Mouse (Mus musculus) CD4-positive, CD25-positive, alpha-beta regulatory T cell, adult 4 months (primary cell): ENCODE measurements around the gene Mecom. TPM values are rescaled to one million over a fixed set of nuclear protein-coding genes. Genes with fewer than 3 reads are reported as not detected.

Experiments
- polyA plus RNA-seq, 2 experiments: library from polyadenylated mRNA; unstranded; fragments of 100-300 nt; shearing (Covaris generic); gene quantifications; one replicate each; pipeline ENCODE4 v1.2.1; 2017

Gene Mecom
- polyA plus RNA-seq, 2 experiments from 2014 or later, result 0.39 TPM; not detected in 1

Other genes with a start within 250 kb of the Mecom start
- gene Actrt3, start 51.9 kb upstream of the Mecom start, polyA plus RNA-seq, result under 1 TPM; 0.22 to 0.42 TPM
- 10 to 100 TPM; 38.6 to 40.9 TPM for gene Mynn, start 54.1 kb upstream of the Mecom start, polyA plus RNA-seq
- not detected for gene Lrriq4, start 96.5 kb upstream of the Mecom start, polyA plus RNA-seq
- gene Lrrc34, start 99.9 kb upstream of the Mecom start, polyA plus RNA-seq, result under 1 TPM in 1 of 2 experiments, not detected in 1; 0.16 TPM
- gene Lrrc31, start 151.8 kb upstream of the Mecom start, polyA plus RNA-seq, result under 1 TPM in 1 of 2 experiments, not detected in 1; 0.27 TPM
- gene Samd7, start 198.3 kb upstream of the Mecom start, polyA plus RNA-seq, result not detected
- gene Sec62, start 244.9 kb upstream of the Mecom start, polyA plus RNA-seq, result 100 to 1,000 TPM in 1 of 2 experiments, 10 to 100 TPM in 1; 51.5 to 103 TPM